Comparison of ENCODE assay signal across 10 mouse cellular contexts in genomic region chr1:68839352-68839751, GRCm38 (mm10).
"Had no signal": no experiment of that assay in that cellular context is flagged by ENCODE, and none has a peak within 500 bp of the region (broad histone marks: within the 10 kb centered on the region; RNA-seq: fewer than 3 reads in every experiment).

No protein-coding gene starts in this region.

- H3K27ac ChIP-seq: kidney, embryonic 15.5 days; limb, embryonic 15.5 days; liver, embryonic 12.5 days; midbrain, embryonic 13.5 days; stomach, postnatal 0 days had no signal

- H3K4me2 ChIP-seq: kidney, embryonic 15.5 days; limb, embryonic 15.5 days; liver, embryonic 12.5 days; lung, embryonic 14.5 days; midbrain, embryonic 13.5 days had no signal

- H3K36me3 ChIP-seq: kidney, embryonic 15.5 days; limb, embryonic 15.5 days; liver, embryonic 12.5 days; midbrain, embryonic 13.5 days had no signal

- H3K9ac ChIP-seq: kidney, embryonic 15.5 days; limb, embryonic 15.5 days; liver, embryonic 12.5 days; lung, embryonic 14.5 days; midbrain, embryonic 13.5 days had no signal

- ATAC-seq: liver, embryonic 12.5 days; midbrain, embryonic 13.5 days had no signal

- H3K27me3 ChIP-seq: kidney, embryonic 15.5 days; limb, embryonic 15.5 days; liver, embryonic 12.5 days; midbrain, embryonic 13.5 days had no signal

- H3K9me3 ChIP-seq: kidney, embryonic 15.5 days; limb, embryonic 15.5 days; liver, embryonic 12.5 days; midbrain, embryonic 13.5 days had no signal

- H3K4me1 ChIP-seq: kidney, embryonic 15.5 days; limb, embryonic 15.5 days; liver, embryonic 12.5 days; midbrain, embryonic 13.5 days had no signal

- H3K4me3 ChIP-seq: kidney, embryonic 15.5 days; limb, embryonic 15.5 days; liver, embryonic 12.5 days; midbrain, embryonic 13.5 days had no signal

- DNase-seq: kidney, postnatal 14 days; lung, embryonic 14.5 days; lung, postnatal 10 days; lung, postnatal 4 days; thymus, postnatal 4 days had no signal
